Mouse (Mus musculus) heart, embryonic 16.5 days (tissue): ENCODE measurements around the gene Hoxc5. TPM values are rescaled to one million over a fixed set of nuclear protein-coding genes. Genes with fewer than 3 reads are reported as not detected.

Source experiments
- ATAC-seq: fragments of 200-750 bp; cut with Nextera tagmentation; replicated peaks from 2 replicates; pipeline ENCODE4 v1.8.0; 2017; ENCODE audit warnings: moderate number of reproducible peaks; ENCODE audit not compliant: insufficient read depth, low FRiP score; ENCODE audit errors: extremely low read depth
- H3K27ac ChIP-seq: fragments of 300-500 bp; sonication (generic); 2 replicates; pipeline ENCODE4 v1.5.1; 2014; ENCODE audit warnings: mild to moderate bottlenecking, low read length, control low read depth, moderate library complexity
- H3K27me3 ChIP-seq: fragments of 300-500 bp; sonication (generic); 2 replicates; pipeline ENCODE4 v1.6.1; 2014; ENCODE audit warnings: low read length, mixed read lengths; ENCODE audit not compliant: control insufficient read depth, insufficient read depth
- H3K36me3 ChIP-seq: fragments of 300-500 bp; sonication (generic); 2 replicates; pipeline ENCODE4 v1.6.1; 2014; ENCODE audit not compliant: control insufficient read depth, insufficient read depth
- H3K4me1 ChIP-seq: fragments of 300-500 bp; sonication (generic); 2 replicates; pipeline ENCODE4 v1.6.1; 2014; ENCODE audit warnings: low read length, mixed read lengths; ENCODE audit not compliant: control insufficient read depth, insufficient read depth
- H3K4me2 ChIP-seq: fragments of 300-500 bp; sonication (generic); 2 replicates; pipeline ENCODE4 v1.6.1; 2014; ENCODE audit warnings: low read depth, mild to moderate bottlenecking, control low read depth, low read length
- H3K4me3 ChIP-seq: fragments of 300-500 bp; sonication (generic); 2 replicates; pipeline ENCODE4 v1.5.1; 2014; ENCODE audit warnings: mild to moderate bottlenecking, control low read depth, low read length
- H3K9ac ChIP-seq: fragments of 300-500 bp; sonication (generic); 2 replicates; pipeline ENCODE4 v1.6.1; 2014; ENCODE audit warnings: low read length, control low read depth
- H3K9me3 ChIP-seq: fragments of 300-500 bp; sonication (generic); replicated peaks from 2 replicates; pipeline ENCODE4 v1.6.1; 2016; ENCODE audit warnings: low read length; ENCODE audit not compliant: control insufficient read depth
- WGBS: fragments of 180-500 bp; shearing (Covaris S2); extraction: QIAGEN DNeasy Blood & Tissue Kit; methylation state at CpG from one replicate; pipeline ENCODE4 v1.1.7; 2014; 5-methylcytosine and 5-hydroxymethylcytosine counted together
- polyA plus RNA-seq: library from polyadenylated mRNA; unstranded; fragments of >200 nt; fragmentation: Nextera tagmentation; extraction: Ambion mirVana; gene quantifications from 2 replicates; pipeline ENCODE4 v1.2.1, GENCODE M21; 2015

Hoxc5 gene
- polyA plus RNA-seq, 1 experiment from 2014 or later = 0.11 TPM

- peak overlapping the region; percentile 6; the same call in 1 of the 2 replicates for H3K4me2 ChIP-seq
These were observed 34.1 kb downstream of the Hoxc5 start for GRCm38 (mm10) chr15:103001370-103001769.

GRCm38 (mm10) chr15:103002156-103002555, 34.9 kb downstream of the Hoxc5 start:
- Histone ChIP-seq H3K4me2 (no peak overlapping the region), H3K9ac (no peak overlapping the region)
- no peak for ATAC-seq

More at GRCm38 (mm10) chr15:103001370-103001769, 34.1 kb downstream of the Hoxc5 start:
- ATAC-seq = 0 out of 2 replicates have a peak, but pooled peaks have one; percentile 37
- no peak overlapping the region for H3K9ac ChIP-seq
- no peak overlapping the region for H3K27ac ChIP-seq
- peaks cover 93% of the 10 kb centered on the region for H3K27me3 ChIP-seq
- peaks cover 10% of the 10 kb centered on the region; the same call in 1 of the 2 replicates for H3K4me1 ChIP-seq
- no peaks in the 10 kb centered on the region for H3K36me3 ChIP-seq
- H3K4me3 ChIP-seq = no peak overlapping the region
- H3K9me3 ChIP-seq = no peaks in the 10 kb centered on the region
- WGBS = 34% methylated on average over 2 of the region's 2 CpGs

GRCm38 (mm10) chr15:103002821-103003448, 35.7 kb downstream of the Hoxc5 start:
- Histone ChIP-seq H3K4me3 (no peak overlapping the region), H3K9ac (no peak overlapping the region), H3K4me1 (peaks cover 10% of the 10 kb centered on the region; the same call in 1 of the 2 replicates), H3K27ac (no peak overlapping the region), H3K36me3 (no peaks in the 10 kb centered on the region), H3K4me2 (no peak overlapping the region), H3K27me3 (peaks cover 94% of the 10 kb centered on the region), H3K9me3 (no peaks in the 10 kb centered on the region)
- ATAC-seq = no peak
- 21% methylated on average over 13 of the region's 13 CpGs for WGBS

More at GRCm38 (mm10) chr15:103002156-103002555, 34.9 kb downstream of the Hoxc5 start:
- H3K4me1 ChIP-seq = peaks cover 10% of the 10 kb centered on the region; the same call in 1 of the 2 replicates
- no peak overlapping the region for H3K4me3 ChIP-seq
- H3K9me3 ChIP-seq = no peaks in the 10 kb centered on the region
- peaks cover 94% of the 10 kb centered on the region for H3K27me3 ChIP-seq
- H3K36me3 ChIP-seq = no peaks in the 10 kb centered on the region
- no peak overlapping the region for H3K27ac ChIP-seq
- WGBS = 40% methylated on average over 4 of the region's 4 CpGs

GRCm38 (mm10) chr15:103005308-103005707, 38.1 kb downstream of the Hoxc5 start:
- H3K27ac ChIP-seq = no peak overlapping the region
- ATAC-seq = no peak
- no peaks in the 10 kb centered on the region for H3K9me3 ChIP-seq
- H3K4me3 ChIP-seq = no peak overlapping the region
- no peak overlapping the region for H3K4me2 ChIP-seq
- H3K9ac ChIP-seq = no peak overlapping the region
- H3K27me3 ChIP-seq = peaks cover 90% of the 10 kb centered on the region
- peaks cover 4% of the 10 kb centered on the region; the same call in 1 of the 2 replicates for H3K4me1 ChIP-seq
- H3K36me3 ChIP-seq = no peaks in the 10 kb centered on the region
- WGBS = 3% methylated on average over 17 of the region's 17 CpGs

GRCm38 (mm10) chr15:103005797-103006196, 38.6 kb downstream of the Hoxc5 start:
- Histone ChIP-seq H3K27ac (no peak overlapping the region), H3K27me3 (peaks cover 91% of the 10 kb centered on the region), H3K4me2 (no peak overlapping the region), H3K4me3 (no peak overlapping the region), H3K4me1 (peaks cover 4% of the 10 kb centered on the region; the same call in 1 of the 2 replicates), H3K9ac (no peak overlapping the region), H3K36me3 (no peaks in the 10 kb centered on the region), H3K9me3 (no peaks in the 10 kb centered on the region)
- 9% methylated on average over 5 of the region's 5 CpGs for WGBS
- no peak for ATAC-seq

- H3K27me3 ChIP-seq = peaks cover 91% of the 10 kb centered on the region
These were observed 39.1 kb downstream of the Hoxc5 start for GRCm38 (mm10) chr15:103006326-103006725.

GRCm38 (mm10) chr15:103009265-103010111, 42.2 kb downstream of the Hoxc5 start:
- 3% methylated on average over 27 of the region's 27 CpGs for WGBS
- Histone ChIP-seq H3K9me3 (no peaks in the 10 kb centered on the region), H3K36me3 (no peaks in the 10 kb centered on the region), H3K4me3 (no peak overlapping the region), H3K9ac (no peak overlapping the region), H3K27ac (no peak overlapping the region), H3K4me2 (no peak overlapping the region), H3K4me1 (no peaks in the 10 kb centered on the region; the same call in 1 of the 2 replicates), H3K27me3 (peaks cover 93% of the 10 kb centered on the region)
- no peak for ATAC-seq

More at GRCm38 (mm10) chr15:103006326-103006725, 39.1 kb downstream of the Hoxc5 start:
- H3K4me1 ChIP-seq = peaks cover 3% of the 10 kb centered on the region; the same call in 1 of the 2 replicates
- H3K4me3 ChIP-seq = no peak overlapping the region
- H3K4me2 ChIP-seq = no peak overlapping the region
- no peaks in the 10 kb centered on the region for H3K9me3 ChIP-seq
- no peak for ATAC-seq
- no peak overlapping the region for H3K27ac ChIP-seq
- no peaks in the 10 kb centered on the region for H3K36me3 ChIP-seq
- no peak overlapping the region for H3K9ac ChIP-seq
- WGBS = 26% methylated on average over 1 of the region's 1 CpGs

- no peaks in the 10 kb centered on the region for H3K36me3 ChIP-seq
- no peak for ATAC-seq
- H3K4me1 ChIP-seq = no peaks in the 10 kb centered on the region; the same call in 1 of the 2 replicates
- peaks cover 94% of the 10 kb centered on the region for H3K27me3 ChIP-seq
- WGBS = 3% methylated on average over 31 of the region's 31 CpGs
- no peak overlapping the region for H3K4me2 ChIP-seq
- no peak overlapping the region for H3K9ac ChIP-seq
- no peak overlapping the region for H3K4me3 ChIP-seq
- H3K9me3 ChIP-seq = no peaks in the 10 kb centered on the region
- no peak overlapping the region for H3K27ac ChIP-seq
These were observed 43.0 kb downstream of the Hoxc5 start for GRCm38 (mm10) chr15:103010112-103010846.
